Mouse (Mus musculus): ENCODE measurements at regions not wholly inside any gene's neighbourhood (a gene's known extent, or its start where the extent isn't known, plus 50 kb on each side); places are given as distances from the start of the nearest gene placed in this dataset.

- DNase-seq (ENCODE audit: low read depth), result no peak
These were observed 258.2 kb upstream of the Rbms1 start for GRCm38 (mm10) chr2:61221157-61221556.

GRCm38 (mm10) chr2:61213951-61214350 lies 251.0 kb upstream of the Rbms1 start:
- no peak for DNase-seq (ENCODE audit: low read depth)

GRCm38 (mm10) chr2:61201387-61201786 lies 238.4 kb upstream of the Rbms1 start:
- DNase-seq (ENCODE audit: low read depth), result no peak

- DNase-seq (ENCODE audit: low read depth), result no peak
These were observed 231.0 kb upstream of the Rbms1 start for GRCm38 (mm10) chr2:61193976-61194375.

DNA sequence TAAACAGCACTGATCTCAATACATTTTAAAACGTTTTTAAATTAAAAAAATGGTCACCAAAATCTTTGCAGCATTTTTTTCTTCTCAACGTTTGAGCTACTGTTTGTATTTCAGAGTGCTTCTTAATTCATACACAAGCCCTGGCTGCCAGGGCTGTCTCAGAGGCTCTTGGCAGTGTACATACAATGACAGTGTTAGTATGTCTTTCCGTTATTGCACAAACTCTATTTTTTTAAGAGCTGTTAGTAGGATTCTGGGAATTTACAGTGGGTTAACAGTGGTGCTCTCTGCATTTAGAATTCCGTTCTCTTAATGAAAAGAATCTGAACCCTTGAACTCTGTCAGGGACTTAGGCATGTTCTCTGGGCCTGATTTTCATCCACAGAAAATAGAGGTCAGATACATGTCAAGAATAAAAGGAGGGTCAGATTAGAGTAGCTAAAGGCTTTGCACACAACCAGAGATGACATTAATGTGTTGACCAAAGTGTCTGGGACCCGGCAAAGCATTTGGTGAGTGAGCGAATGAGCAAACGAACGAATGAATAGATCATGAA lies 219.5 kb upstream of the Rbms1 start:
- DNase-seq (ENCODE audit: low read depth), result no peak

- no peak for DNase-seq (ENCODE audit: low read depth)
These were observed 214.8 kb upstream of the Rbms1 start for GRCm38 (mm10) chr2:61177801-61178200.

DNA sequence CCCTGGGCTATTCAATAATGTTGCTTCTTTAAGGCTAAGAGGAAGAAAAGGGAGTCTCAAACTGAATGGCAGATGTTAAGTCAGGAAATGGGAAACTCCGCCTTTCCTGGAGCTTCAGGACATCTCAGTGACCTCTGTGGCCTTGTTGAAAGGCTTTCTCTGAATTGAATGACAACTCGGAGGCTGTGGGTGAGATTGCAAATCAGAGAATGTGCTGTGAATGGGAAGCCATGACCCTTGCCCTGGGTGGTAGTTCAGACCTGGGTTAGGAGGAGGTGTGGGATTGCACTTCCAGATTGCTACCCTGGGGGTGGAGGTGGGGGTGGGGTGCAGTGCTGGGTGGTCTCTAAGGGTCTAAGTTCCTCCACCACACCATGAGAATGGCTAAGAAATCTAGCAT lies 213.8 kb upstream of the Rbms1 start:
- DNase-seq (ENCODE audit: low read depth), result no peak

DNA sequence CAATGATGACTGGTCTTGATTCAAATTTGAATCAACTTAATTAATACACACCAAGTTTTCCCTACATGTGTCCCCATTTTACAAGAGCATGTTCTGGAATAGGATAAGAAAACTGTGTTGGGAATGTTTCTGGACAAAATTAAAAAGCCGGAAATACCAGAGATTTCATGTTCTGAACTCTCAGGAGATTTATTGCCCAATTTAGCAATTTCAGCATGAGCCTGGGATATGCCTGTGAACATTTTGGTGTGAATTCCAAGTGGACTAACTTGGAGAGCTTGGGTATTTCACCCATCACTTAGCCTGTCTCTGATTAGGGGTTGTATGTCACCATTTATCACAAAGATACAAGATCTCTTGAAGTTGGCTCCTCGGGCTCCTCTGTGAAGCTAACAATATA lies 210.6 kb upstream of the Rbms1 start:
- no peak for DNase-seq (ENCODE audit: low read depth)

- DNase-seq (ENCODE audit: low read depth), result no peak
These were observed 198.3 kb upstream of the Rbms1 start for GRCm38 (mm10) chr2:61161336-61161735.

DNA sequence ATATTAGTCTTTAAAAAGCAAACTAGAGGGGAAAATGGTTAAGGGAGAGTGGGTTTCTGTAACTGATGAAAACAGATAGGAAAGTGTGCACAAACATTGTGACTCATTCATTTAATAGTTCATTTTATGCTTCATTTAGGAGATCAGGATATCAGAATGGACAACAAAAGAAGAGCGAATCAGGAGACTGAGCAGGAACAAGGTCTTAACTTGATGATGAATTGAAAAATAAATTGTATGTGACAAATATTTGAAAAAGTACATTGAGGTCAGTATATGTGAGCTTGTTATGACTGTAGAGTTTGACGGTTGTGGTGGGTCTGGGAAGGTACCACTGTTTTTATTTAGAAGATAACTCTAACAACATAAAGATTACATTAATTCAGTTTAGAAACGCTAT lies 196.8 kb upstream of the Rbms1 start:
- no peak for DNase-seq (ENCODE audit: low read depth)

- DNase-seq (ENCODE audit: low read depth), result no peak
These were observed 176.1 kb upstream of the Rbms1 start for GRCm38 (mm10) chr2:61138998-61139631.

DNA sequence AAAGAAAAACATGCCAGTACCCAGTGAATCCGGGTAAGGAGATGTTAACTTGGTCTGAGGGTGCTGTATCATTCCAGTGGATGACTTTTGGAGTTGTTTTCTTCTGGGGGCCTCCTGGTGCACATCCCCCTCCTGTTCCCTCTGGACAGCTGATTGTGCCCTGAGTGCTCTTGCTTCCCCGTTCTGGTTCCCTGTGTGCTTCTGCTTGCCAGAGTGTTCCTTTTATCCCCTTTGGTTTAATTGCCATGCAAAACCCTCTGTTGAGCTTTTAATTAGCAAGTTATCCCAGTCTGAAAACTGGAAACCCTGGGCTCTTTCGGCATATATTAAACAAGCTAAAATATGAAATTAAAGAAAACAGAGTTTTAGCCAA lies 175.6 kb upstream of the Rbms1 start:
- DNase-seq (ENCODE audit: low read depth), result no peak

DNA sequence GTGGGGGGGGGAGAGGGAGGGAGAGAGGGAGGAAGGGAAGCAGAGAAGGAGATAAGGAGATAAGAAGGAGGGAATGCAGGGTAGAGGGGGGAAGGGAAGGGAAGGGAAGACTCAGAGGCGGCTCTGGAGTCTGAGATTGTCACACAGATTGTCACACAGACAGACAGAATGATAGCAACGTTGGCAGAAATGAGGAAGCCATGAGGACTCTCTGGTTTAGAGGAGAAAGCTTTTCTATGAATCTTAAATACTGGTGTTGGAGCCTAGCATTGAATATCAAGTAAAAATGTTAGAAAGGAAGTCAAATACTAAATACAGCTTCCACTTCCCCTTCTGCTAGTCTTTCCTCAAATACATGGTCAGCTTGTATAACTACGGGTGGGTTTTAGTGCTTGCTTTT lies 174.4 kb upstream of the Rbms1 start:
- DNase-seq (ENCODE audit: low read depth), result no peak

DNA sequence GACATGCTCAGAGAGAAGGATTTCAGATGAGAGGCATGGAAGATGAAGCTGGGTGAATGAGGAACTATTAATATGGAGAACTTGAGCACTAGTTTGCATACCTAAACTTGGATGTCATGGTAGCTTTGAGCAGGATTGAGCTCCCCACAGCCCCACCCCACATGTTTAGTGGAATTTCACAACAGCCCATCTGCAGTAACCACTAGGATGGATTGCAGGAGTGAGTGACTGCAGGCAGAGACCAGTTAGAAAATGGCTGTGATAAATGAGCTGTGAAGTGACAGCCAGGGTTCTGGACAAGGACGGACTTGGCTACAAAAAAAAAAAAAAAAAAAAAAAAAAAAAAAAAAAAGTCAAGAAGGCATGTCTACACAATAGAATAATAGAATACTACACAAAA lies 173.9 kb upstream of the Rbms1 start:
- no peak for DNase-seq (ENCODE audit: low read depth)

GRCm38 (mm10) chr2:61123046-61123806 lies 160.2 kb upstream of the Rbms1 start:
- no peak for DNase-seq (ENCODE audit: low read depth)

- DNase-seq (ENCODE audit: low read depth), result no peak
These were observed 158.3 kb upstream of the Rbms1 start for GRCm38 (mm10) chr2:61121281-61121680.

GRCm38 (mm10) chr2:61114620-61115019 lies 151.6 kb upstream of the Rbms1 start:
- no peak for DNase-seq (ENCODE audit: low read depth)

DNA sequence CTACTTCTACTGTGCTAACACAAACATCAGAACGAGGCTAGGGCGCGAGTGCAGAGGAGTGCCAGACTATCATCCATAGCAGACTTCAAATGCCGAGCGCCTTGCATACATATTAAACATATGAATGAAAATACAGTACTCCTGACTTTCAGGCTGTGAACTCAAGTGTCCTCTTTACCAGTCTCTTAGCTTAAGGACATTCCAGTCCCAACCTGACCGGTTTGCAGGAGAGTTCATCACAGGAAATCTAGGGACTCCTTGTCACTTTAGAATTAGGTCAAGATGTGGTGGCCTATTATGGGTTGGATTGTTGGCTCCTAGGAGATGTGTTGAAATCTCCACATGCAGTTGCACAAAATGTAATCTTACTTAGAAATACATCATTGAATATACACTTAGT lies 150.9 kb upstream of the Rbms1 start:
- no peak for DNase-seq (ENCODE audit: low read depth)

- DNase-seq (ENCODE audit: low read depth), result no peak
These were observed 147.6 kb upstream of the Rbms1 start for GRCm38 (mm10) chr2:61110591-61110990.

GRCm38 (mm10) chr2:61109564-61109963 lies 146.6 kb upstream of the Rbms1 start:
- DNase-seq (ENCODE audit: low read depth), result no peak

- no peak for DNase-seq (ENCODE audit: low read depth)
These were observed 142.2 kb upstream of the Rbms1 start for GRCm38 (mm10) chr2:61105169-61105568.

DNA sequence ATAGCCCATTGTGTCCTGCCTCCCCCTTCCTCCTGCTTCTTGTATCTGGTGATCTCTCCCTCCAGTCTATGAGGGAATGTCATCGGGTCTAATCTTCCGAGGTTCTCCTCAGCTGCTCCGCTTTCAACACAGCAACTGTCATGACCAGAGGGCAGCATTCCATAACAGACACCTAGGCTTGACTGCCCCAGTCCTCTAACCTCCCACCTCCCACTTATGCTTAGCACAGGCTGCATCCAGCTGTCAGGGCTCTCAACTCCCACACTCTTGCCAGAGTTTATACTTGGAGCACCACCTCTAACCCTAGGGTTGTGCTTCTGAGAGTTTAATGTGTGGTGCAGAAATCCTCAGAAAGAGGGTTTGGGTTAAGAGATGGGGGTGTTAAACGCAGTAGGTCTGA lies 137.9 kb upstream of the Rbms1 start:
- no peak for DNase-seq (ENCODE audit: low read depth)

DNA sequence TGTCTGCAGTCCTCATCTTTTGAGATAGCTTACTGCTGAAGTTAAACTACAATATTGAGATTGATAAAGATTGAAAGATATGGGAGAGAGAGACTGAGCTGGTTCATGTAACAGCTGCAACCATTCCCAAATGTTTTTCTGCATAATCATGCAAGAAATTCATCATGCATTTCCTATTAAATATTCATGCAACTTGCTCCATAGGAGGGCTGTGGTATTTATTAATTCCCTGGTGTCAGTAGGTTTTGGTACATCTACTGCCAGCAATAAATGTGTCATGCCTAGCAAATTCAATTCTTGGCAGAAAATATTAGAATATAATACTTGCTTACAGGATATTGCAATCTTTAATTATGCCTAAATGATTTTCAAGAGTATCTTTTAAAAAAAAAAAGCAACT lies 125.5 kb upstream of the Rbms1 start:
- DNase-seq (ENCODE audit: low read depth), result no peak

GRCm38 (mm10) chr2:61084835-61085234 lies 121.8 kb upstream of the Rbms1 start:
- DNase-seq (ENCODE audit: low read depth), result no peak

Data from c-Kit-positive CD71-positive TER-119-negative erythroid progenitor cells, embryonic 14.5 days (primary cell).